Mouse (Mus musculus) small intestine, adult 2 months (tissue): ENCODE measurements at regions not wholly inside any gene's neighbourhood (a gene's known extent, or its start where the extent isn't known, plus 50 kb on each side); places are given as distances from the start of the nearest gene placed in this dataset.

ENCODE experiments used
- CTCF ChIP-seq: fragments of 200-500 bp; IDR thresholded peaks from 2 replicates; pipeline ENCODE4 v1.5.1; 2012; ENCODE audit warnings: low read depth, mild to moderate bottlenecking, control low read depth, inconsistent platforms, low read length, moderate library complexity, mixed read lengths; ENCODE audit not compliant: insufficient replicate concordance, insufficient read length; ENCODE audit errors: extremely low read depth
- POLR2A ChIP-seq: fragments of 200-500 bp; IDR thresholded peaks from 2 replicates; pipeline ENCODE4 v1.6.1; 2012; ENCODE audit warnings: low read depth, mild to moderate bottlenecking, control low read depth, inconsistent platforms, low read length, moderate library complexity

- no peak for TF ChIP-seq POLR2A
- TF ChIP-seq CTCF = no peak
These were observed 1665.8 kb upstream of the Dsel start for GRCm38 (mm10) chr1:113530553-113530952.
